8 mouse cellular contexts compared by ENCODE assay signal in genomic region chr14:36212830-36213229, GRCm38 (mm10).
DNase-seq lines count a peak whose midpoint lies in the region; ATAC-seq and TF ChIP-seq lines count a peak whose summit lies in the region.

No protein-coding gene starts in this region.

- H3K9ac ChIP-seq in hindbrain, embryonic 11.5 days (ENCODE audit: low read depth, low read length) = no peak overlapping the region
- H3K9ac ChIP-seq in hindbrain, embryonic 12.5 days = no peak overlapping the region

- H3K4me2 ChIP-seq in hindbrain, embryonic 11.5 days (replicated peaks; ENCODE audit: low read depth, low read length) = no peak overlapping the region
- no peak overlapping the region for H3K4me2 ChIP-seq in hindbrain, embryonic 12.5 days (replicated peaks)

- TF ChIP-seq CTCF in olfactory bulb, adult 2 months (IDR thresholded peaks at IDR 0.05; ENCODE audit: insufficient read depth, low read depth, low read length) = peak; percentile 34; the same call in 1 of the 2 replicates

- ATAC-seq in hindbrain, embryonic 11.5 days (ENCODE audit: low FRiP score) = no peak; the same call in 1 of the 2 replicates
- no peak for ATAC-seq in hindbrain, embryonic 12.5 days (ENCODE audit: low FRiP score)
- peak; percentile 97 for ATAC-seq in frontal cortex, adult (ENCODE audit: low TSS enrichment)

- H3K27ac ChIP-seq in hindbrain, embryonic 11.5 days (ENCODE audit: low read depth, low read length) = no peak overlapping the region
- no peak overlapping the region for H3K27ac ChIP-seq in hindbrain, embryonic 12.5 days
- no peak overlapping the region for H3K27ac ChIP-seq in olfactory bulb, adult 2 months (ENCODE audit: insufficient read depth, low read depth, low read length)

- DNase-seq in hindbrain, embryonic 11.5 days (ENCODE audit: low spot score) = peak; percentile 67
- DNase-seq in Muller cell, postnatal 12 days (ENCODE audit: inconsistent ontology term) = peak; percentile 9
- peak; percentile 23 for DNase-seq in cerebellum, adult 8-10 months
- DNase-seq in left cerebral cortex, adult 11 months (ENCODE audit: low spot score) = peak; percentile 26
- DNase-seq in MN1 (ENCODE audit: low spot score) = no peak

- H3K9me3 ChIP-seq in hindbrain, embryonic 11.5 days (ENCODE audit: control insufficient read depth, low read length) = no peaks in the 10 kb centered on the region
- no peaks in the 10 kb centered on the region for H3K9me3 ChIP-seq in hindbrain, embryonic 12.5 days (replicated peaks)

- no peak overlapping the region for H3K4me3 ChIP-seq in hindbrain, embryonic 11.5 days (ENCODE audit: low read depth, low read length)
- no peak overlapping the region for H3K4me3 ChIP-seq in hindbrain, embryonic 12.5 days
- no peak overlapping the region for H3K4me3 ChIP-seq in olfactory bulb, adult 2 months (ENCODE audit: insufficient read depth, low read depth, low read length)

- no peaks in the 10 kb centered on the region for H3K36me3 ChIP-seq in hindbrain, embryonic 11.5 days (ENCODE audit: control insufficient read depth, insufficient read depth, low read length)
- no peaks in the 10 kb centered on the region for H3K36me3 ChIP-seq in hindbrain, embryonic 12.5 days

- H3K27me3 ChIP-seq in hindbrain, embryonic 11.5 days (ENCODE audit: control insufficient read depth, insufficient read depth, low read length) = no peaks in the 10 kb centered on the region
- H3K27me3 ChIP-seq in hindbrain, embryonic 12.5 days = no peaks in the 10 kb centered on the region

- 49% methylated on average over 4 of the region's 4 CpGs for WGBS in hindbrain, embryonic 11.5 days
- WGBS in hindbrain, embryonic 12.5 days = 41% methylated on average over 4 of the region's 4 CpGs
- WGBS in olfactory bulb, adult 2 months = 39% methylated on average over 4 of the region's 4 CpGs

- no peaks in the 10 kb centered on the region for H3K4me1 ChIP-seq in hindbrain, embryonic 11.5 days (replicated peaks; ENCODE audit: control insufficient read depth, insufficient read depth, low read length)
- H3K4me1 ChIP-seq in hindbrain, embryonic 12.5 days = no peaks in the 10 kb centered on the region
- H3K4me1 ChIP-seq in olfactory bulb, adult 2 months (ENCODE audit: control insufficient read depth, insufficient read depth, low read length) = no peaks in the 10 kb centered on the region

- no peak for TF ChIP-seq POLR2A in olfactory bulb, adult 2 months (IDR thresholded peaks at IDR 0.05; ENCODE audit: insufficient read depth, low read depth, low read length)
